In the genomic region with DNA sequence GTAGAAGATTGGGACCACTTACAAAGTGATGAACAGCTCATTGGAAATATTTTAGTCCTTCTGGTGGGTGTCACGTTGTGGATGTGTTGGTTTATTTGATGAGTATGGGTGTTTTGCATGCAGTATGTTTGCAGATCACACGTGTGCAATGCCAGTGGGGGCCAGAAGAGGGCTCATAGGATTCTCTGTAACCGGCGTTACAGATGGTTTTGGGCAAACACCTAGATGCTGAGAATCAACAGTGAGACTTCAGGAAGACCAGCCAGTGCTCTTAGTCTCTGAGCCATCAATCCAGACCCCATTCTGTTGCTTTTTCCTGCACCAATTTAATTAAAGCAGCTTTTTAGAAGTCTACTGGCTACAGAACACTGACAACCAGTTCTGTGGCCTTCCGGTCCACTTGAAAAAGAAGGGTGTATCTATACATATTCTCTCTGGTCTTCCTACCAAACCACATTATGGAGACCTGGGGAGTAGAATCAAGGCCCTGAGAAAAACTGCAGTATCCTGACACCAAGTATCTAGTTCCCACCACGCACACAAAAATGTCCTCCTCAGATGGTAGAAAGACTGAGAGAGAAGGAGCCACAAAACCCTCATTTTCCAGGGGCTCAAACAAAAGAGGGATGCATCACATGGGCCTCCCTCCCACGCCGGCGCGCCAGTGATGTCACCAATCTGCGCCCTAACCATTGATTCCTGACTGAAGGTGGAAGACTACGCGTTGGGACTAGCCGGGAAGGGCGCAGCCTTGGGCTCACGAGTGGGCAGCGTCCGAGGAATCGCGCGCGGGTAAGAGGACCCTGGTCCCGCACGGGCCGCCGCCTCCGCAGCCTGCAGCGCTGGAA, we compare ENCODE assay signal across 8 mouse cellular contexts. TPM values are rescaled to one million over a fixed set of nuclear protein-coding genes. Genes with fewer than 3 reads are reported as not detected.
DNase-seq lines count a peak whose midpoint lies in the region; ATAC-seq lines count a peak whose summit lies in the region.

A gene (plus strand): TSS at position 664 of the 848 bp plus-strand sequence.

- intact Hi-C loops in gastrocnemius, postnatal 14 days (cut with DNase I; ENCODE audit: low total_unique reads), result loop anchor here (10.0 kb wide), 2 partner anchors 50 to 140 kb away; a partner anchor contains a TSS

- H3K27me3 ChIP-seq in megakaryocyte, embryonic 14.5 days (replicated peaks), result peaks cover 25% of the 10 kb centered on the region

- DNase-seq in adrenal gland, adult (ENCODE audit: inconsistent age in 2 of 2, low spot score in 1 of 2), result peak; percentile 83 to 94
- peak; percentile 92 for DNase-seq in embryo, embryonic 10.5 days (ENCODE audit: low spot score)
- DNase-seq in gastrocnemius, postnatal 14 days, result peak; percentile 69
- DNase-seq in left cerebral cortex, adult 9 months (ENCODE audit: low spot score in 2 of 2), result peak; percentile 74 to 95
- peak; percentile 96 to 97 for DNase-seq in right cerebral cortex, postnatal 10 days (ENCODE audit: low spot score in 2 of 2)
- DNase-seq in urinary bladder, postnatal 25 days (ENCODE audit: low spot score), result peak; percentile 71

- H3K4me3 ChIP-seq in megakaryocyte, embryonic 14.5 days (replicated peaks), result peak within 1 kb of the TSS; percentile 98

- no peaks in the 10 kb centered on the region for H3K36me3 ChIP-seq in megakaryocyte, embryonic 14.5 days (replicated peaks; ENCODE audit: low read length)

- peaks cover 5% of the 10 kb centered on the region; the same call in 1 of the 2 replicates for H3K9me3 ChIP-seq in megakaryocyte, embryonic 14.5 days

- ATAC-seq in inflammation-experienced regulatory T-cells, adult 6 months, result peak; percentile 85

- peaks cover 26% of the 10 kb centered on the region for H3K4me1 ChIP-seq in megakaryocyte, embryonic 14.5 days

RNA-seq across cellular contexts. Expression of the gene that starts here (rescaled TPM):
- 1 to 10 TPM; 4.2 to 4.4 TPM for total RNA-seq in gastrocnemius, postnatal 14 days (2021)
- 10 to 100 TPM; 48.4 to 57.6 (median 56.6) TPM for polyA plus RNA-seq in inflammation-experienced regulatory T-cells, adult 6 months (2017; shearing (Covaris generic))
- polyA plus RNA-seq in megakaryocyte, embryonic 14.5 days (2012; ENCODE audit: insufficient read depth, low replicate concordance), result 5.3 and 6.3 TPM in 2 replicates

Comparison
In these comparisons a context has a peak if more than half of its experiments do, and no peak if none do; other contexts are left out.
1. Peak in every context shown above with its lines: DNase-seq, ATAC-seq and H3K4me3 ChIP-seq.